Mouse (Mus musculus): ENCODE data around the gene Lin7b.
A peak's percentile ranks its signal among the peaks of the same experiment; 100 is the strongest.

GRCm38 (mm10) chr7:45339410-45340065, 30.8 kb downstream of the Lin7b start:
- TF ChIP-seq CTCF (IDR thresholded peaks at IDR 0.05; ENCODE audit: low read depth, low read length) (peak; percentile 3; the same call in 1 of the 2 replicates), POLR2A (IDR thresholded peaks at IDR 0.05; ENCODE audit: borderline replicate concordance, low read depth, low read length) (no peak)
